Mouse (Mus musculus): ENCODE results near the gene Calcrl. TPM values are rescaled to one million over a fixed set of nuclear protein-coding genes. Genes with fewer than 3 reads are reported as not detected.

The Calcrl gene
- polyA plus RNA-seq, 1 experiment from 2014 or later, result 50.1 TPM

GRCm38 (mm10) chr2:84316185-84316805, 108.9 kb downstream of the Calcrl start:
- ATAC-seq (replicated peaks; ENCODE audit: low FRiP score, low read depth) (no peak), DNase-seq (ENCODE audit: low spot score) (no peak)
- 66% methylated on average over 4 of the region's 4 CpGs for WGBS
- H3K4me3 ChIP-seq (replicated peaks; ENCODE audit: low read depth, low read length), result no peak overlapping the region
- no peak overlapping the region for H3K9ac ChIP-seq (ENCODE audit: low read depth, low read length)
- no peaks in the 10 kb centered on the region for H3K4me1 ChIP-seq (replicated peaks; ENCODE audit: insufficient read depth, low read length)
- no peaks in the 10 kb centered on the region for H3K9me3 ChIP-seq (replicated peaks; ENCODE audit: low read length)
- H3K27ac ChIP-seq, result no peak overlapping the region
- H3K36me3 ChIP-seq (ENCODE audit: insufficient read depth, low read length), result no peaks in the 10 kb centered on the region
- no peaks in the 10 kb centered on the region for H3K27me3 ChIP-seq (ENCODE audit: insufficient read depth, low read length)
- TF ChIP-seq CTCF (IDR thresholded peaks at IDR 0.05; ENCODE audit: low read depth), result no peak
- no peak overlapping the region for H3K4me2 ChIP-seq (ENCODE audit: low read length)

- no peak overlapping the region for H3K9ac ChIP-seq (ENCODE audit: low read depth, low read length)
- no peak for TF ChIP-seq CTCF (IDR thresholded peaks at IDR 0.05; ENCODE audit: low read depth)
- no peak overlapping the region for H3K4me3 ChIP-seq (replicated peaks; ENCODE audit: low read depth, low read length)
- no peaks in the 10 kb centered on the region for H3K27me3 ChIP-seq (ENCODE audit: insufficient read depth, low read length)
- no peaks in the 10 kb centered on the region for H3K4me1 ChIP-seq (replicated peaks; ENCODE audit: insufficient read depth, low read length)
- ATAC-seq (replicated peaks; ENCODE audit: low FRiP score, low read depth) (no peak), DNase-seq (ENCODE audit: low spot score) (peak; percentile 72)
- 5% methylated on average over 5 of the region's 5 CpGs for WGBS
- H3K36me3 ChIP-seq (ENCODE audit: insufficient read depth, low read length), result no peaks in the 10 kb centered on the region
- H3K27ac ChIP-seq, result peak overlapping the region; percentile 54; the same call in 1 of the 2 replicates
- peak overlapping the region; percentile 39 for H3K4me2 ChIP-seq (ENCODE audit: low read length)
- H3K9me3 ChIP-seq (replicated peaks; ENCODE audit: low read length), result no peaks in the 10 kb centered on the region
Measured at GRCm38 (mm10) chr2:84296517-84296916, 128.7 kb downstream of the Calcrl start.

GRCm38 (mm10) chr2:84295068-84295467, 130.1 kb downstream of the Calcrl start:
- Histone ChIP-seq H3K4me2 (ENCODE audit: low read length) (no peak overlapping the region), H3K9me3 (replicated peaks; ENCODE audit: low read length) (no peaks in the 10 kb centered on the region), H3K4me3 (replicated peaks; ENCODE audit: low read depth, low read length) (no peak overlapping the region), H3K27me3 (ENCODE audit: insufficient read depth, low read length) (no peaks in the 10 kb centered on the region), H3K9ac (ENCODE audit: low read depth, low read length) (no peak overlapping the region), H3K4me1 (replicated peaks; ENCODE audit: insufficient read depth, low read length) (no peaks in the 10 kb centered on the region), H3K27ac (no peak overlapping the region), H3K36me3 (ENCODE audit: insufficient read depth, low read length) (no peaks in the 10 kb centered on the region)
- DNase-seq (ENCODE audit: low spot score) (peak; percentile 55), ATAC-seq (replicated peaks; ENCODE audit: low FRiP score, low read depth) (no peak)
- WGBS, result 77% methylated on average over 2 of the region's 2 CpGs
- no peak for TF ChIP-seq CTCF (IDR thresholded peaks at IDR 0.05; ENCODE audit: low read depth)

DNA sequence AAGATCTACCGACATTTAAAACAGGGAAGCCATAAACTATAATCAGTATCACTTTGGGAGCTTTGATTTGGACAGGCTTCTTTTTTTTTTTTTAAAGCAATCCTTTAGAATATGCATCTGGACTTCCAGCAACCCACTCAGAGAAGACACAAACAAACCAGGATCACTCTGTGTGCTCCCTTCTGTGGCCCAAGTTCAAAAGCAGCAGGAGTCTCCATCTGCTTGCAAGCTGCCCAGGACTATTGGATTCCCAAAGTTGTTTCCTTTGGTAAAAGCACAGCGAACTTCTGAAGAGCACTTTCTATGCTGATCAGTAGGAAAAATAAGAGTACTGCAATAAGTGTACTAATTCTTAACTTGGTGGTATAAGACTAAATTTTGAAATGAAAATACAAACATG, 130.6 kb downstream of the Calcrl start:
- Histone ChIP-seq H3K27me3 (ENCODE audit: insufficient read depth, low read length) (no peaks in the 10 kb centered on the region), H3K9ac (ENCODE audit: low read depth, low read length) (no peak overlapping the region), H3K27ac (no peak overlapping the region), H3K4me2 (ENCODE audit: low read length) (no peak overlapping the region), H3K4me3 (replicated peaks; ENCODE audit: low read depth, low read length) (no peak overlapping the region), H3K36me3 (ENCODE audit: insufficient read depth, low read length) (no peaks in the 10 kb centered on the region), H3K9me3 (replicated peaks; ENCODE audit: low read length) (no peaks in the 10 kb centered on the region), H3K4me1 (replicated peaks; ENCODE audit: insufficient read depth, low read length) (no peaks in the 10 kb centered on the region)
- WGBS, result 37% methylated on average over 2 of the region's 2 CpGs
- DNase-seq (ENCODE audit: low spot score) (no peak), ATAC-seq (replicated peaks; ENCODE audit: low FRiP score, low read depth) (no peak)
- TF ChIP-seq CTCF (IDR thresholded peaks at IDR 0.05; ENCODE audit: low read depth), result no peak

DNA sequence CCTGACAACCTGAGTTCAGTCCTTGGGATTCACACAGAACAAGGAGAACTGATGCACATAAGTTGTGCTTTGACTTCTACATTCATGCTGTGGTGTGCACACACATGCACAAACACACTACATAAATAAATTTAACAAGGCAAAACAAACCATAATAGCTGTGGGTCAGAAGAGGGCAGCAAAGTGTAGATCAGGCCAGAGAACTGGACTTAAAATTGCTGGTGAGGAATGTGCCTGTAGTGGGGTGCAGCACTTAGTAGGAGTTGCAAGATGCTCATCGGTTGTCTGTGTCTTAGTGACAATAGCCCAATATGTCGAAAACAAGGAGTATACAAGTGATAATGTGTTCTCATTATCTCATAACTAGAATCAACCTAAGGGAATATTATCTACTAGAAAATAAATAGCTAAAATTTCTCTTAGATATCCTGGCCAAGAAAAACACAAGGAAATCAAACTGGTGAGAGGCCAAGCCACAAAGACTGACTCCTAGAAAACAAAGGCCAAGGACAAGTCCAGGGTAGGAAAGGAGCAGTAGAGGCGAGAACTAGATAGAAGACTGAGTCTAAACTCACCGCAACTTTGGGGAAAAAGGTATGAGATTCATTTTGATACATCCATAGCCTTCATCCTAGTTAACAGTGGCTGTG, 132.7 kb downstream of the Calcrl start:
- H3K4me3 ChIP-seq (replicated peaks; ENCODE audit: low read depth, low read length), result no peak overlapping the region
- H3K27ac ChIP-seq, result no peak overlapping the region
- no peaks in the 10 kb centered on the region for H3K36me3 ChIP-seq (ENCODE audit: insufficient read depth, low read length)
- H3K27me3 ChIP-seq (ENCODE audit: insufficient read depth, low read length), result no peaks in the 10 kb centered on the region
- no peaks in the 10 kb centered on the region for H3K9me3 ChIP-seq (replicated peaks; ENCODE audit: low read length)
- no peak overlapping the region for H3K9ac ChIP-seq (ENCODE audit: low read depth, low read length)
- H3K4me1 ChIP-seq (replicated peaks; ENCODE audit: insufficient read depth, low read length), result no peaks in the 10 kb centered on the region
- TF ChIP-seq CTCF (IDR thresholded peaks at IDR 0.05; ENCODE audit: low read depth), result peak; percentile 48; the same call in 1 of the 2 replicates
- DNase-seq (ENCODE audit: low spot score) (peak; percentile 25), ATAC-seq (replicated peaks; ENCODE audit: low FRiP score, low read depth) (no peak)
- no peak overlapping the region for H3K4me2 ChIP-seq (ENCODE audit: low read length)
- 84% methylated on average over 4 of the region's 4 CpGs for WGBS

- 72% methylated on average over 7 of the region's 7 CpGs for WGBS
Measured at GRCm38 (mm10) chr2:84288940-84289557, 136.2 kb downstream of the Calcrl start.

More at GRCm38 (mm10) chr2:84288940-84289557, 136.2 kb downstream of the Calcrl start:
- no peak overlapping the region for H3K4me3 ChIP-seq (replicated peaks; ENCODE audit: low read depth, low read length)
- no peaks in the 10 kb centered on the region for H3K9me3 ChIP-seq (replicated peaks; ENCODE audit: low read length)
- DNase-seq (ENCODE audit: low spot score), result no peak
- no peak for ATAC-seq (replicated peaks; ENCODE audit: low FRiP score, low read depth)
- no peak overlapping the region for H3K27ac ChIP-seq
- no peaks in the 10 kb centered on the region for H3K27me3 ChIP-seq (ENCODE audit: insufficient read depth, low read length)
- H3K36me3 ChIP-seq (ENCODE audit: insufficient read depth, low read length), result no peaks in the 10 kb centered on the region
- no peak for TF ChIP-seq CTCF (IDR thresholded peaks at IDR 0.05; ENCODE audit: low read depth)
- no peaks in the 10 kb centered on the region for H3K4me1 ChIP-seq (replicated peaks; ENCODE audit: insufficient read depth, low read length)
- no peak overlapping the region for H3K4me2 ChIP-seq (ENCODE audit: low read length)
- H3K9ac ChIP-seq (ENCODE audit: low read depth, low read length), result no peak overlapping the region

Other genes with a start within 250 kb of the Calcrl start
- gene Tfpi, start 51.4 kb upstream of the Calcrl start, polyA plus RNA-seq (2015; fragmentation: Nextera tagmentation; extraction: Ambion mirVana), result 29.5 and 34.7 TPM in 2 replicates
- gene Ctnnd1, start 225.4 kb upstream of the Calcrl start, polyA plus RNA-seq (2015; fragmentation: Nextera tagmentation; extraction: Ambion mirVana), result 35.0 and 37.4 TPM in 2 replicates
- 0.09 and 0.18 TPM in 2 replicates for gene Btbd18, start 233.7 kb upstream of the Calcrl start, polyA plus RNA-seq (2015; fragmentation: Nextera tagmentation; extraction: Ambion mirVana)
- 243 and 244 TPM in 2 replicates for gene Selenoh, start 245.4 kb upstream of the Calcrl start, polyA plus RNA-seq (2015; fragmentation: Nextera tagmentation; extraction: Ambion mirVana)